Mouse (Mus musculus) small intestine, adult 2 months (tissue): ENCODE measurements around the gene Rtp3.
A peak's percentile ranks its signal among the peaks of the same experiment; 100 is the strongest.

Experiments used
- CTCF ChIP-seq: fragments of 200-500 bp; IDR thresholded peaks from 2 replicates; pipeline ENCODE4 v1.5.1; 2012; ENCODE audit warnings: low read depth, mild to moderate bottlenecking, control low read depth, inconsistent platforms, low read length, moderate library complexity, mixed read lengths; ENCODE audit not compliant: insufficient replicate concordance, insufficient read length; ENCODE audit errors: extremely low read depth
- POLR2A ChIP-seq: fragments of 200-500 bp; IDR thresholded peaks from 2 replicates; pipeline ENCODE4 v1.6.1; 2012; ENCODE audit warnings: low read depth, mild to moderate bottlenecking, control low read depth, inconsistent platforms, low read length, moderate library complexity

DNA sequence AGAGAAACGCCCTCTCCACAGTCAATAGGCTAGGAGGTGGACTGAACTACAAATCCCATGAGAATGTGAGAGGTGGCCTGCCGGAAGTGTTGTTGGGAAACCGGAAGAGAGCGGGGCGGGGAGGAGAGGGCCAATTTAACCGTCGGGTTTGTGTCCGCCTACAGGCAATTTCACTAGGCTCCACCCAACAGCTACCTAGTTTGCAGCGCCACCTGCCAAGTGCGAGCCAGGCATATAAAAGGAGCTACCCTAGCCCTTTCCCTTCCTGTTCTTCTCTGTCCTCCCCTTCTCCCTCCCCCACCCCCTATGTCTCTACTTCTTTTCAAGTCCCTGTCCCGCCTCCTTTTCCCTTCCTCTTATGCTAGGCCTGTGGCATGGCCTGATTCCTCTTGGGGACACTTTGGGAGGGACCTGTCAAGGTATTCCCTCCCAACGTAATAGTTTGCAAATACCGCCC lies 4.4 kb upstream of the Rtp3 start:
- TF ChIP-seq CTCF (peak; percentile 31; the same call in 1 of the 2 replicates), POLR2A (peak; percentile 53; the same call in 1 of the 2 replicates)
